Mouse (Mus musculus) hindbrain, embryonic 10.5 days (tissue): Measurements from ENCODE around the gene Spats2l. TPM values are rescaled to one million over a fixed set of nuclear protein-coding genes. Genes with fewer than 3 reads are reported as not detected.

ENCODE experiments used
- DNase-seq: peaks from one replicate; pipeline ENCODE4 v3.0.0-alpha.2; 2017; ENCODE audit warnings: low spot score
- H3K27ac ChIP-seq: fragments of 300-500 bp; sonication (generic); 2 replicates; pipeline ENCODE4 v1.5.1; 2016; ENCODE audit warnings: mild to moderate bottlenecking, moderate library complexity
- H3K27me3 ChIP-seq: fragments of 300-500 bp; sonication (generic); 2 replicates; pipeline ENCODE4 v1.6.1; 2016; ENCODE audit warnings: mild to moderate bottlenecking; ENCODE audit not compliant: poor library complexity, insufficient read depth, severe bottlenecking
- H3K36me3 ChIP-seq: fragments of 300-500 bp; sonication (generic); 2 replicates; pipeline ENCODE4 v1.6.1; 2016; ENCODE audit warnings: mild to moderate bottlenecking, moderate library complexity
- H3K4me1 ChIP-seq: fragments of 300-500 bp; sonication (generic); replicated peaks from 2 replicates; pipeline ENCODE4 v1.6.1; 2016; ENCODE audit warnings: mild to moderate bottlenecking
- H3K4me3 ChIP-seq: fragments of 300-500 bp; sonication (generic); 2 replicates; pipeline ENCODE4 v1.5.1; 2016; ENCODE audit warnings: mild to moderate bottlenecking, moderate library complexity
- H3K9me3 ChIP-seq: fragments of 300-500 bp; sonication (generic); 2 replicates; pipeline ENCODE4 v1.6.1; 2016; ENCODE audit warnings: mild to moderate bottlenecking, moderate library complexity
- WGBS: fragments of 180-500 bp; shearing (Covaris S2); methylation state at CpG from one replicate; pipeline ENCODE4 v1.1.7; 2016; 5-methylcytosine and 5-hydroxymethylcytosine counted together
- polyA plus RNA-seq: library from polyadenylated mRNA; unstranded; fragments of >200 nt; fragmentation: Nextera tagmentation; extraction: Ambion mirVana; gene quantifications from 2 replicates; pipeline ENCODE4 v1.2.1, GENCODE M21; 2016

Spats2l gene
- polyA plus RNA-seq, 1 experiment from 2014 or later: 29.7 TPM

- 84% methylated on average over 5 of the region's 5 CpGs for WGBS
- Histone ChIP-seq H3K9me3 (no peaks in the 10 kb centered on the region), H3K27ac (no peak overlapping the region), H3K36me3 (no peaks in the 10 kb centered on the region), H3K27me3 (no peaks in the 10 kb centered on the region), H3K4me3 (no peak overlapping the region), H3K4me1 (peaks cover 8% of the 10 kb centered on the region; the same call in 1 of the 2 replicates)
- DNase-seq: no peak
Observed at GRCm38 (mm10) chr1:57836686-57837317, 62.8 kb downstream of the Spats2l start.

DNA sequence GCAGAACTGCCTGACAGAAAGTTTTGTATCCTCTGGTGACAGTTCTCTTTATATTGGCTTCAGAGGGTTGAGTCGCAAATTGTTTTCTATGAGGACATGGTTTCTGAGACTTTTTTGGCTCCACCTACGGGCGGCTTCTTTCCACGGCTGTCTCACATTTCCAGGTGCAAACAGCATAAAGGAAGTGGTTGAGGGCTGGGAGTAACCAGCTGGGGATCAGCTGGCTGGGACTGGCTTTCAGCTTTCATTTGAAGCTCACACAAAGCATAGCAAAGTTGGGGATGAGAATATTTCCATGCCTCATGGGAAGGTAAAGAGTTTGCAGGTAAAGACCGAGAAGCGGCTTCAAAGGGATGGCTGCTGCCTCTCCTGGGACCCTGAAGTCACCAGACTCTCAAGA is 65.9 kb downstream of the Spats2l start:
- Histone ChIP-seq H3K36me3 (no peaks in the 10 kb centered on the region), H3K4me3 (no peak overlapping the region), H3K27me3 (no peaks in the 10 kb centered on the region), H3K27ac (no peak overlapping the region), H3K9me3 (no peaks in the 10 kb centered on the region), H3K4me1 (peaks cover 4% of the 10 kb centered on the region; the same call in 1 of the 2 replicates)
- no peak for DNase-seq
- WGBS: 89% methylated on average over 6 of the region's 6 CpGs

- Histone ChIP-seq H3K4me1 (peaks cover 45% of the 10 kb centered on the region), H3K27ac (no peak overlapping the region), H3K36me3 (no peaks in the 10 kb centered on the region), H3K4me3 (no peak overlapping the region), H3K27me3 (no peaks in the 10 kb centered on the region), H3K9me3 (no peaks in the 10 kb centered on the region)
- DNase-seq: no peak
- 87% methylated on average over 9 of the region's 9 CpGs for WGBS
Observed at GRCm38 (mm10) chr1:57845054-57845722, 71.2 kb downstream of the Spats2l start.

GRCm38 (mm10) chr1:57846856-57847698 is 73.1 kb downstream of the Spats2l start:
- H3K9me3 ChIP-seq: no peaks in the 10 kb centered on the region
- H3K27ac ChIP-seq: peak overlapping the region; percentile 76
- no peak overlapping the region for H3K4me3 ChIP-seq
- DNase-seq: peak; percentile 16
- no peaks in the 10 kb centered on the region for H3K27me3 ChIP-seq
- peaks cover 50% of the 10 kb centered on the region for H3K4me1 ChIP-seq
- 54% methylated on average over 15 of the region's 15 CpGs for WGBS
- no peaks in the 10 kb centered on the region for H3K36me3 ChIP-seq

- 84% methylated on average over 4 of the region's 4 CpGs for WGBS
- Histone ChIP-seq H3K9me3 (no peaks in the 10 kb centered on the region), H3K4me1 (peaks cover 50% of the 10 kb centered on the region), H3K36me3 (no peaks in the 10 kb centered on the region), H3K4me3 (no peak overlapping the region), H3K27ac (no peak overlapping the region), H3K27me3 (no peaks in the 10 kb centered on the region)
- DNase-seq: no peak
Observed at GRCm38 (mm10) chr1:57849087-57849486, 75.1 kb downstream of the Spats2l start.

- no peak for DNase-seq
- 57% methylated on average over 3 of the region's 3 CpGs for WGBS
Observed at GRCm38 (mm10) chr1:57849916-57850315, 76.0 kb downstream of the Spats2l start.

GRCm38 (mm10) chr1:57851871-57852270 is 77.9 kb downstream of the Spats2l start:
- Histone ChIP-seq H3K9me3 (no peaks in the 10 kb centered on the region), H3K27me3 (no peaks in the 10 kb centered on the region), H3K27ac (no peak overlapping the region), H3K4me1 (peaks cover 38% of the 10 kb centered on the region), H3K4me3 (no peak overlapping the region), H3K36me3 (no peaks in the 10 kb centered on the region)
- 97% methylated on average over 6 of the region's 6 CpGs for WGBS
- DNase-seq: no peak

More at GRCm38 (mm10) chr1:57849916-57850315, 76.0 kb downstream of the Spats2l start:
- Histone ChIP-seq H3K27me3 (no peaks in the 10 kb centered on the region), H3K9me3 (no peaks in the 10 kb centered on the region), H3K27ac (no peak overlapping the region), H3K4me3 (no peak overlapping the region), H3K4me1 (peaks cover 50% of the 10 kb centered on the region), H3K36me3 (no peaks in the 10 kb centered on the region)

- no peak for DNase-seq
- no peak overlapping the region for H3K4me3 ChIP-seq
- 89% methylated on average over 12 of the region's 12 CpGs for WGBS
Observed at GRCm38 (mm10) chr1:57852562-57853271, 78.8 kb downstream of the Spats2l start.

DNA sequence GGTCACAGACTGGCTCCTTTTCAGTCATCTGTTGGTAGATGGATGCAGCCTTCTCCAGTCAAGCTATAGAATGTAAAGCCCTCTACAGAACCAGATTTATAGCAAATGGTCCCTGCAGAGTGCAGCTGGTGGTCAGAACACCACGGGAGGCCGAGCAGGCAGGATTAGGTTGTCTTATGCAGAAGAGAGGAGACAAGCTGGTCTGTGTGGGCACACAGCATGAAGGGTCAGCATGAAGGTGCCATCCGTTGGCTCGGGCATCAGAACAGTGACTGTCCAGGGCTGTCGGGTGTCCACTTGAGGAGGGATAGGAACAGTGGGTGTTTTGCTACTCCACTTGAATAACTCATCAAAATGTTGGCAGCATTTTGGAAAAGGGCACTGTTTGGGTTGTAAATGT is 83.8 kb downstream of the Spats2l start:
- Histone ChIP-seq H3K27ac (no peak overlapping the region), H3K9me3 (no peaks in the 10 kb centered on the region), H3K4me1 (peaks cover 23% of the 10 kb centered on the region), H3K36me3 (no peaks in the 10 kb centered on the region), H3K27me3 (no peaks in the 10 kb centered on the region), H3K4me3 (no peak overlapping the region)
- no peak for DNase-seq
- WGBS: 46% methylated on average over 5 of the region's 5 CpGs

More at GRCm38 (mm10) chr1:57852562-57853271, 78.8 kb downstream of the Spats2l start:
- Histone ChIP-seq H3K27ac (no peak overlapping the region), H3K9me3 (no peaks in the 10 kb centered on the region), H3K36me3 (no peaks in the 10 kb centered on the region), H3K4me1 (peaks cover 32% of the 10 kb centered on the region), H3K27me3 (no peaks in the 10 kb centered on the region)

GRCm38 (mm10) chr1:57862024-57862423 is 88.1 kb downstream of the Spats2l start:
- peak overlapping the region; percentile 74 for H3K27ac ChIP-seq
- no peak overlapping the region for H3K4me3 ChIP-seq
- H3K27me3 ChIP-seq: no peaks in the 10 kb centered on the region
- no peaks in the 10 kb centered on the region for H3K36me3 ChIP-seq
- peak; percentile 43 for DNase-seq
- WGBS: 35% methylated on average over 4 of the region's 4 CpGs
- H3K9me3 ChIP-seq: no peaks in the 10 kb centered on the region
- peaks cover 23% of the 10 kb centered on the region for H3K4me1 ChIP-seq

- DNase-seq: no peak
- H3K9me3 ChIP-seq: no peaks in the 10 kb centered on the region
- H3K27ac ChIP-seq: no peak overlapping the region
- peaks cover 4% of the 10 kb centered on the region; the same call in 1 of the 2 replicates for H3K27me3 ChIP-seq
- H3K4me3 ChIP-seq: no peak overlapping the region
- WGBS: 85% methylated on average over 13 of the region's 13 CpGs
- peaks cover 21% of the 10 kb centered on the region for H3K4me1 ChIP-seq
- no peaks in the 10 kb centered on the region for H3K36me3 ChIP-seq
Observed at GRCm38 (mm10) chr1:57868651-57869050, 94.7 kb downstream of the Spats2l start.

DNA sequence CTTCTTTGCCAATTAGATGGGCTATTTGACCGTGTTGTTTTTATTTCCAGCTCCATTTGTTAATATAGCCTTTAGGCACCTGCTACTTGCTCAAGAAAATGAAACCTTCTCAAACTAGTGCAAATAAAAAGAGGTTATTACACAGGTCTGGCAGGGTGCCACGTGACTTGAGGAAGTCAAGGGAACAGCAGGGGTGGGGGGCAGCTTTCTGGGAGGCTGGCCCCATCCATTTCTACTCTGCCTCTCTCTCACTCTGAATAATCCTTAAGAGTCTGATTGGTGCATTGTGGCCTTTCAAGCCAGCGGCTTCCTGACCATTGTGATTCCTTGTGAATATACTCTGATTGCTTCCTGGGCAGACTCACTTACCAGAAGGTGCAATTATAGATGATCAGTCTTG is 98.0 kb downstream of the Spats2l start:
- WGBS: 59% methylated on average over 3 of the region's 3 CpGs
- peaks cover 40% of the 10 kb centered on the region for H3K4me1 ChIP-seq

More for the DNA sequence above, 98.0 kb downstream of the Spats2l start:
- Histone ChIP-seq H3K36me3 (no peaks in the 10 kb centered on the region), H3K9me3 (no peaks in the 10 kb centered on the region), H3K4me3 (no peak overlapping the region), H3K27me3 (peaks cover 4% of the 10 kb centered on the region; the same call in 1 of the 2 replicates), H3K27ac (no peak overlapping the region)
- DNase-seq: no peak
